Mouse (Mus musculus): Measurements from ENCODE around the gene Syn2. TPM values are rescaled to one million over a fixed set of nuclear protein-coding genes. Genes with fewer than 3 reads are reported as not detected.
A peak's percentile ranks its signal among the peaks of the same experiment; 100 is the strongest.

Syn2 gene
- polyA plus RNA-seq, 1 experiment from 2014 or later: 55.9 TPM

GRCm38 (mm10) chr6:115210820-115211219 lies 76.1 kb downstream of the Syn2 start:
- no peak overlapping the region for H3K4me3 ChIP-seq (ENCODE audit: low read length)
- no peaks in the 10 kb centered on the region for H3K4me1 ChIP-seq (ENCODE audit: control insufficient read depth, insufficient read depth, low read depth, low read length)
- H3K36me3 ChIP-seq (ENCODE audit: control insufficient read depth, insufficient read depth, low read length): no peaks in the 10 kb centered on the region
- no peaks in the 10 kb centered on the region for H3K27me3 ChIP-seq (replicated peaks; ENCODE audit: control insufficient read depth, insufficient read depth, low read length)
- WGBS: 86% methylated on average over 3 of the region's 3 CpGs
- no peak overlapping the region for H3K9ac ChIP-seq (ENCODE audit: low read depth, low read length)
- H3K27ac ChIP-seq (ENCODE audit: low read depth, low read length): no peak overlapping the region
- H3K4me2 ChIP-seq (ENCODE audit: low read length): no peak overlapping the region
- H3K9me3 ChIP-seq (ENCODE audit: control insufficient read depth, low read length): no peaks in the 10 kb centered on the region
- no peak for ATAC-seq

- Histone ChIP-seq H3K4me1 (ENCODE audit: control insufficient read depth, insufficient read depth, low read depth, low read length) (no peaks in the 10 kb centered on the region), H3K27me3 (replicated peaks; ENCODE audit: control insufficient read depth, insufficient read depth, low read length) (no peaks in the 10 kb centered on the region), H3K9me3 (ENCODE audit: control insufficient read depth, low read length) (no peaks in the 10 kb centered on the region), H3K36me3 (ENCODE audit: control insufficient read depth, insufficient read depth, low read length) (no peaks in the 10 kb centered on the region), H3K9ac (ENCODE audit: low read depth, low read length) (no peak overlapping the region), H3K4me2 (ENCODE audit: low read length) (no peak overlapping the region), H3K27ac (ENCODE audit: low read depth, low read length) (no peak overlapping the region), H3K4me3 (ENCODE audit: low read length) (no peak overlapping the region)
- WGBS: 69% methylated on average over 5 of the region's 5 CpGs
- ATAC-seq: no peak
Observed at GRCm38 (mm10) chr6:115212132-115212903, 77.6 kb downstream of the Syn2 start.

- WGBS: 52% methylated on average over 5 of the region's 5 CpGs
- Histone ChIP-seq H3K9me3 (ENCODE audit: control insufficient read depth, low read length) (no peaks in the 10 kb centered on the region), H3K27me3 (replicated peaks; ENCODE audit: control insufficient read depth, insufficient read depth, low read length) (no peaks in the 10 kb centered on the region), H3K27ac (ENCODE audit: low read depth, low read length) (no peak overlapping the region), H3K4me1 (ENCODE audit: control insufficient read depth, insufficient read depth, low read depth, low read length) (no peaks in the 10 kb centered on the region), H3K36me3 (ENCODE audit: control insufficient read depth, insufficient read depth, low read length) (no peaks in the 10 kb centered on the region), H3K4me2 (ENCODE audit: low read length) (no peak overlapping the region), H3K9ac (ENCODE audit: low read depth, low read length) (no peak overlapping the region), H3K4me3 (ENCODE audit: low read length) (no peak overlapping the region)
- ATAC-seq: no peak
Observed at GRCm38 (mm10) chr6:115213129-115213528, 78.4 kb downstream of the Syn2 start.

- ATAC-seq: no peak
- Histone ChIP-seq H3K4me3 (ENCODE audit: low read length) (no peak overlapping the region), H3K36me3 (ENCODE audit: control insufficient read depth, insufficient read depth, low read length) (no peaks in the 10 kb centered on the region), H3K4me1 (ENCODE audit: control insufficient read depth, insufficient read depth, low read depth, low read length) (peaks cover 3% of the 10 kb centered on the region; the same call in 1 of the 2 replicates), H3K27ac (ENCODE audit: low read depth, low read length) (no peak overlapping the region), H3K4me2 (ENCODE audit: low read length) (no peak overlapping the region), H3K9ac (ENCODE audit: low read depth, low read length) (no peak overlapping the region), H3K9me3 (ENCODE audit: control insufficient read depth, low read length) (no peaks in the 10 kb centered on the region), H3K27me3 (replicated peaks; ENCODE audit: control insufficient read depth, insufficient read depth, low read length) (no peaks in the 10 kb centered on the region)
- WGBS: 65% methylated on average over 8 of the region's 8 CpGs
Observed at GRCm38 (mm10) chr6:115221215-115221641, 86.5 kb downstream of the Syn2 start.

GRCm38 (mm10) chr6:115225519-115225918 lies 90.8 kb downstream of the Syn2 start:
- Histone ChIP-seq H3K9me3 (ENCODE audit: control insufficient read depth, low read length) (no peaks in the 10 kb centered on the region), H3K9ac (ENCODE audit: low read depth, low read length) (no peak overlapping the region), H3K4me3 (ENCODE audit: low read length) (no peak overlapping the region), H3K36me3 (ENCODE audit: control insufficient read depth, insufficient read depth, low read length) (no peaks in the 10 kb centered on the region), H3K4me1 (ENCODE audit: control insufficient read depth, insufficient read depth, low read depth, low read length) (peaks cover 3% of the 10 kb centered on the region; the same call in 1 of the 2 replicates), H3K27me3 (replicated peaks; ENCODE audit: control insufficient read depth, insufficient read depth, low read length) (no peaks in the 10 kb centered on the region), H3K4me2 (ENCODE audit: low read length) (no peak overlapping the region), H3K27ac (ENCODE audit: low read depth, low read length) (no peak overlapping the region)
- ATAC-seq: no peak
- 46% methylated on average over 3 of the region's 3 CpGs for WGBS

GRCm38 (mm10) chr6:115227043-115227442 lies 92.3 kb downstream of the Syn2 start, which contains the start of gene Gm17482:
Gene Gm17482, plus strand, starts transcription at chr6:115227343.
- Histone ChIP-seq H3K4me3 (ENCODE audit: low read length) (no peak within 1 kb of the TSS), H3K27me3 (replicated peaks; ENCODE audit: control insufficient read depth, insufficient read depth, low read length) (no peaks in the 10 kb centered on the region), H3K9ac (ENCODE audit: low read depth, low read length) (no peak within 1 kb of the TSS), H3K27ac (ENCODE audit: low read depth, low read length) (no peak within 1 kb of the TSS), H3K4me2 (ENCODE audit: low read length) (no peak within 1 kb of the TSS), H3K4me1 (ENCODE audit: control insufficient read depth, insufficient read depth, low read depth, low read length) (no peaks in the 10 kb centered on the region; the same call in 1 of the 2 replicates), H3K36me3 (ENCODE audit: control insufficient read depth, insufficient read depth, low read length) (no peaks in the 10 kb centered on the region), H3K9me3 (ENCODE audit: control insufficient read depth, low read length) (no peaks in the 10 kb centered on the region)
- 79% methylated on average over 4 of the region's 4 CpGs for WGBS
- no peak for ATAC-seq

GRCm38 (mm10) chr6:115227529-115227928 lies 92.8 kb downstream of the Syn2 start:
- no peaks in the 10 kb centered on the region for H3K27me3 ChIP-seq (replicated peaks; ENCODE audit: control insufficient read depth, insufficient read depth, low read length)
- no peaks in the 10 kb centered on the region for H3K9me3 ChIP-seq (ENCODE audit: control insufficient read depth, low read length)
- no peak overlapping the region for H3K9ac ChIP-seq (ENCODE audit: low read depth, low read length)
- H3K4me1 ChIP-seq (ENCODE audit: control insufficient read depth, insufficient read depth, low read depth, low read length): no peaks in the 10 kb centered on the region; the same call in 1 of the 2 replicates
- no peaks in the 10 kb centered on the region for H3K36me3 ChIP-seq (ENCODE audit: control insufficient read depth, insufficient read depth, low read length)
- no peak overlapping the region for H3K4me2 ChIP-seq (ENCODE audit: low read length)
- H3K4me3 ChIP-seq (ENCODE audit: low read length): no peak overlapping the region
- no peak overlapping the region for H3K27ac ChIP-seq (ENCODE audit: low read depth, low read length)
- WGBS: 5% methylated on average over 2 of the region's 2 CpGs
- ATAC-seq: peak; percentile 81

GRCm38 (mm10) chr6:115230557-115230956 lies 95.9 kb downstream of the Syn2 start:
- 71% methylated on average over 3 of the region's 3 CpGs for WGBS
- Histone ChIP-seq H3K4me2 (ENCODE audit: low read length) (no peak overlapping the region), H3K9ac (ENCODE audit: low read depth, low read length) (no peak overlapping the region), H3K36me3 (ENCODE audit: control insufficient read depth, insufficient read depth, low read length) (no peaks in the 10 kb centered on the region), H3K4me3 (ENCODE audit: low read length) (no peak overlapping the region), H3K27ac (ENCODE audit: low read depth, low read length) (no peak overlapping the region), H3K9me3 (ENCODE audit: control insufficient read depth, low read length) (no peaks in the 10 kb centered on the region), H3K27me3 (replicated peaks; ENCODE audit: control insufficient read depth, insufficient read depth, low read length) (no peaks in the 10 kb centered on the region), H3K4me1 (ENCODE audit: control insufficient read depth, insufficient read depth, low read depth, low read length) (no peaks in the 10 kb centered on the region; the same call in 1 of the 2 replicates)
- no peak for ATAC-seq

GRCm38 (mm10) chr6:115231836-115232235 lies 97.1 kb downstream of the Syn2 start:
- Histone ChIP-seq H3K36me3 (ENCODE audit: control insufficient read depth, insufficient read depth, low read length) (no peaks in the 10 kb centered on the region), H3K4me1 (ENCODE audit: control insufficient read depth, insufficient read depth, low read depth, low read length) (no peaks in the 10 kb centered on the region; the same call in 1 of the 2 replicates), H3K27me3 (replicated peaks; ENCODE audit: control insufficient read depth, insufficient read depth, low read length) (no peaks in the 10 kb centered on the region), H3K9me3 (ENCODE audit: control insufficient read depth, low read length) (no peaks in the 10 kb centered on the region), H3K27ac (ENCODE audit: low read depth, low read length) (no peak overlapping the region), H3K9ac (ENCODE audit: low read depth, low read length) (no peak overlapping the region), H3K4me2 (ENCODE audit: low read length) (no peak overlapping the region), H3K4me3 (ENCODE audit: low read length) (no peak overlapping the region)
- WGBS: 86% methylated on average over 4 of the region's 4 CpGs
- no peak for ATAC-seq
